Mouse (Mus musculus) heart, embryonic 11.5 days (tissue): ENCODE results near the gene Plxna4. TPM values are rescaled to one million over a fixed set of nuclear protein-coding genes. Genes with fewer than 3 reads are reported as not detected.

Source experiments
- ATAC-seq: fragments of 200-750 bp; cut with Nextera tagmentation; replicated peaks from 2 replicates; pipeline ENCODE4 v1.8.0; 2017; ENCODE audit warnings: moderate library complexity; ENCODE audit not compliant: insufficient number of reproducible peaks, low FRiP score, low TSS enrichment
- H3K27ac ChIP-seq: fragments of 300-500 bp; sonication (generic); 2 replicates; pipeline ENCODE4 v1.5.1; 2014; ENCODE audit warnings: mild to moderate bottlenecking, low read depth, low read length
- H3K27me3 ChIP-seq: fragments of 300-500 bp; sonication (generic); 2 replicates; pipeline ENCODE4 v1.6.1; 2014; ENCODE audit warnings: mild to moderate bottlenecking, low read length, mixed read lengths; ENCODE audit not compliant: control insufficient read depth, insufficient read depth
- H3K36me3 ChIP-seq: fragments of 300-500 bp; sonication (generic); 2 replicates; pipeline ENCODE4 v1.6.1; 2014; ENCODE audit warnings: mild to moderate bottlenecking, low read length, moderate library complexity, mixed read lengths; ENCODE audit not compliant: control insufficient read depth, insufficient read depth
- H3K4me1 ChIP-seq: fragments of 300-500 bp; sonication (generic); 2 replicates; pipeline ENCODE4 v1.6.1; 2014; ENCODE audit warnings: low read length; ENCODE audit not compliant: control insufficient read depth, insufficient read depth
- H3K4me2 ChIP-seq: fragments of 300-500 bp; sonication (generic); 2 replicates; pipeline ENCODE4 v1.6.1; 2014; ENCODE audit warnings: mild to moderate bottlenecking, moderate library complexity
- H3K4me3 ChIP-seq: fragments of 300-500 bp; sonication (generic); 2 replicates; pipeline ENCODE4 v1.5.1; 2014; ENCODE audit warnings: low read depth, low read length
- H3K9ac ChIP-seq: fragments of 300-500 bp; sonication (generic); 2 replicates; pipeline ENCODE4 v1.6.1; 2014; ENCODE audit warnings: mild to moderate bottlenecking, low read depth, low read length, moderate library complexity
- H3K9me3 ChIP-seq: fragments of 300-500 bp; sonication (generic); replicated peaks from 2 replicates; pipeline ENCODE4 v1.6.1; 2016; ENCODE audit warnings: low read length; ENCODE audit not compliant: control insufficient read depth
- WGBS: fragments of 180-500 bp; shearing (Covaris S2); extraction: QIAGEN DNeasy Blood & Tissue Kit; methylation state at CpG from one replicate; pipeline ENCODE4 v1.1.7; 2014; ENCODE audit not compliant: insufficient replicate concordance; 5-methylcytosine and 5-hydroxymethylcytosine counted together
- polyA plus RNA-seq: library from polyadenylated mRNA; unstranded; fragments of >200 nt; fragmentation: Nextera tagmentation; extraction: Ambion mirVana; gene quantifications from 2 replicates; pipeline ENCODE4 v1.2.1, GENCODE M21; 2014

Gene Plxna4
- polyA plus RNA-seq, 1 experiment from 2014 or later: 9.1 TPM

GRCm38 (mm10) chr6:32571485-32571884, 16.5 kb downstream of the Plxna4 start:
- H3K27ac ChIP-seq: no peak overlapping the region
- no peak overlapping the region for H3K4me2 ChIP-seq
- H3K27me3 ChIP-seq: no peaks in the 10 kb centered on the region
- H3K36me3 ChIP-seq: no peaks in the 10 kb centered on the region
- no peak overlapping the region for H3K4me3 ChIP-seq
- H3K9ac ChIP-seq: no peak overlapping the region
- ATAC-seq: no peak
- 85% methylated on average over 5 of the region's 5 CpGs for WGBS
- no peaks in the 10 kb centered on the region for H3K9me3 ChIP-seq
- peaks cover 12% of the 10 kb centered on the region; the same call in 1 of the 2 replicates for H3K4me1 ChIP-seq

GRCm38 (mm10) chr6:32570445-32570844, 17.5 kb downstream of the Plxna4 start:
- H3K9me3 ChIP-seq: no peaks in the 10 kb centered on the region
- H3K36me3 ChIP-seq: no peaks in the 10 kb centered on the region
- H3K27ac ChIP-seq: no peak overlapping the region
- H3K4me3 ChIP-seq: no peak overlapping the region
- H3K27me3 ChIP-seq: no peaks in the 10 kb centered on the region
- no peak overlapping the region for H3K4me2 ChIP-seq
- no peak overlapping the region for H3K9ac ChIP-seq
- H3K4me1 ChIP-seq: peaks cover 12% of the 10 kb centered on the region; the same call in 1 of the 2 replicates
- ATAC-seq: no peak
- 36% methylated on average over 3 of the region's 3 CpGs for WGBS

GRCm38 (mm10) chr6:32569919-32570318, 18.1 kb downstream of the Plxna4 start:
- H3K36me3 ChIP-seq: no peaks in the 10 kb centered on the region
- H3K27me3 ChIP-seq: no peaks in the 10 kb centered on the region
- 70% methylated on average over 3 of the region's 3 CpGs for WGBS
- no peak overlapping the region for H3K9ac ChIP-seq
- H3K27ac ChIP-seq: no peak overlapping the region
- no peak overlapping the region for H3K4me3 ChIP-seq
- H3K9me3 ChIP-seq: no peaks in the 10 kb centered on the region
- H3K4me1 ChIP-seq: peaks cover 12% of the 10 kb centered on the region; the same call in 1 of the 2 replicates
- no peak overlapping the region for H3K4me2 ChIP-seq
- ATAC-seq: no peak

GRCm38 (mm10) chr6:32546915-32547314, 41.1 kb downstream of the Plxna4 start:
- WGBS: 100% methylated on average over 1 of the region's 1 CpGs
- H3K27me3 ChIP-seq: no peaks in the 10 kb centered on the region
- no peaks in the 10 kb centered on the region; the same call in 1 of the 2 replicates for H3K4me1 ChIP-seq
- H3K9me3 ChIP-seq: no peaks in the 10 kb centered on the region
- no peak for ATAC-seq
- no peak overlapping the region for H3K4me2 ChIP-seq
- no peak overlapping the region for H3K9ac ChIP-seq
- H3K36me3 ChIP-seq: no peaks in the 10 kb centered on the region
- no peak overlapping the region for H3K27ac ChIP-seq
- no peak overlapping the region for H3K4me3 ChIP-seq

- H3K27me3 ChIP-seq: no peaks in the 10 kb centered on the region
- ATAC-seq: no peak
Observed at GRCm38 (mm10) chr6:32544021-32544420, 44.0 kb downstream of the Plxna4 start.

GRCm38 (mm10) chr6:32540155-32540554, 47.8 kb downstream of the Plxna4 start:
- H3K27me3 ChIP-seq: no peaks in the 10 kb centered on the region
- no peak overlapping the region for H3K4me3 ChIP-seq
- H3K36me3 ChIP-seq: no peaks in the 10 kb centered on the region
- peaks cover 14% of the 10 kb centered on the region for H3K4me1 ChIP-seq
- no peak overlapping the region for H3K9ac ChIP-seq
- H3K9me3 ChIP-seq: no peaks in the 10 kb centered on the region
- no peak overlapping the region for H3K27ac ChIP-seq
- 77% methylated on average over 4 of the region's 4 CpGs for WGBS
- H3K4me2 ChIP-seq: no peak overlapping the region
- no peak for ATAC-seq

More at GRCm38 (mm10) chr6:32544021-32544420, 44.0 kb downstream of the Plxna4 start:
- H3K9ac ChIP-seq: no peak overlapping the region
- H3K4me1 ChIP-seq: no peaks in the 10 kb centered on the region; the same call in 1 of the 2 replicates
- H3K4me3 ChIP-seq: no peak overlapping the region
- H3K4me2 ChIP-seq: no peak overlapping the region
- H3K36me3 ChIP-seq: no peaks in the 10 kb centered on the region
- H3K27ac ChIP-seq: no peak overlapping the region
- whole genome bisulfite sequencing: 88% methylated on average over 3 of the region's 3 CpGs
- no peaks in the 10 kb centered on the region for H3K9me3 ChIP-seq

- Histone ChIP-seq H3K9me3 (no peaks in the 10 kb centered on the region), H3K9ac (no peak overlapping the region), H3K27me3 (no peaks in the 10 kb centered on the region), H3K4me2 (peak overlapping the region; percentile 24; the same call in 1 of the 2 replicates), H3K27ac (peak overlapping the region; percentile 84), H3K4me1 (peaks cover 19% of the 10 kb centered on the region), H3K4me3 (no peak overlapping the region), H3K36me3 (no peaks in the 10 kb centered on the region)
- 42% methylated on average over 3 of the region's 3 CpGs for WGBS
- ATAC-seq: peak; percentile 94
Observed at GRCm38 (mm10) chr6:32533962-32534740, 53.8 kb downstream of the Plxna4 start.

- Histone ChIP-seq H3K4me2 (no peak overlapping the region), H3K9ac (no peak overlapping the region), H3K36me3 (no peaks in the 10 kb centered on the region), H3K27me3 (no peaks in the 10 kb centered on the region), H3K9me3 (no peaks in the 10 kb centered on the region), H3K4me3 (no peak overlapping the region), H3K27ac (no peak overlapping the region), H3K4me1 (peaks cover 17% of the 10 kb centered on the region)
- ATAC-seq: no peak
- WGBS: 48% methylated on average over 8 of the region's 8 CpGs
Observed at GRCm38 (mm10) chr6:32528081-32528570, 59.9 kb downstream of the Plxna4 start.
